Mouse (Mus musculus): ENCODE measurements around the gene Madcam1.

DNA sequence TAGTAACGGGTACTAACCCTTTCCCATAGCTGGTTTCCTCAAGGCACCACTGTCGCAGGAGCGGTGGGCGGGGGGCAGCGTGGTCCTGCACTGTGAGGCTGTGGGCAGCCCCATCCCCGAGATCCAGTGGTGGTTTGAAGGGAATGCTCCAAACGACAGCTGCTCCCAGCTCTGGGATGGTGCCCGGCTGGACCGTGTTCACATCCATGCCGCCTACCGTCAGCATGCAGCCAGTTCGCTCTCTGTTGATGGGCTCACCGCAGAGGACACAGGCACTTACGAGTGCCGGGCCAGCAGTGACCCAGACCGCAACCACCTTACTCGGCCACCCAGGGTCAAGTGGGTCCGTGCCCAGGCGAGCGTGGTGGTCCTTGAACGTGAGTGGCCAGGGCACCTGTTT, 44.3 kb downstream of the Madcam1 start:
- TF ChIP-seq CTCF (IDR thresholded peaks at IDR 0.05; ENCODE audit: control insufficient read depth, insufficient read depth, insufficient read length) (no peak), MAX (IDR thresholded peaks at IDR 0.05) (no peak), MYOG (IDR thresholded peaks at IDR 0.05; ENCODE audit: control insufficient read depth, extremely low read depth, insufficient read length) (no peak), USF1 (IDR thresholded peaks at IDR 0.05; ENCODE audit: low read depth) (no peak)
